In genomic region chr10:56884456-56885410, GRCm38 (mm10) we compare ENCODE assay signal across 13 mouse cellular contexts.
DNase-seq lines count a peak whose midpoint lies in the region; ATAC-seq lines count a peak whose summit lies in the region.
"Had no signal": no experiment of that assay in that cellular context is flagged by ENCODE, and none has a peak within 500 bp of the region (broad histone marks: within the 10 kb centered on the region; RNA-seq: fewer than 3 reads in every experiment).

No protein-coding gene starts in this region.

- DNase-seq in heart, postnatal 25 days (ENCODE audit: low spot score) = no peak
- peak; percentile 18 to 32 for DNase-seq in right cerebral cortex, adult 2 months (ENCODE audit: low spot score in 2 of 2)
- no peak for DNase-seq in right cerebral cortex, postnatal 25 days
- peak; percentile 3 to 43 for DNase-seq in kidney, adult 8-10 months
- peak; percentile 3 for DNase-seq in yolk sac, embryonic 10.5 days (ENCODE audit: low spot score)
- DNase-seq in c-Kit-positive CD71-positive TER-119-positive erythroid progenitor cells, embryonic 14.5 days (ENCODE audit: low spot score) = no peak
- DNase-seq in gastrocnemius, postnatal 10 days = no peak

- intact Hi-C loops in heart, postnatal 25 days (cut with DNase I) = no loop called here

- no peaks in the 10 kb centered on the region for H3K36me3 ChIP-seq in heart, embryonic 12.5 days
- H3K36me3 ChIP-seq: embryonic facial prominence, embryonic 12.5 days; forebrain, embryonic 15.5 days; hindbrain, embryonic 12.5 days had no signal

- no peak overlapping the region for H3K9ac ChIP-seq in heart, embryonic 12.5 days
- H3K9ac ChIP-seq: embryonic facial prominence, embryonic 12.5 days; forebrain, embryonic 15.5 days; hindbrain, embryonic 12.5 days had no signal

- H3K9me3 ChIP-seq in heart, embryonic 12.5 days (replicated peaks) = peaks cover 3% of the 10 kb centered on the region; the same call in 1 of the 2 replicates
- H3K9me3 ChIP-seq: forebrain, embryonic 15.5 days; hindbrain, embryonic 12.5 days; megakaryocyte, embryonic 14.5 days had no signal

- H3K4me1 ChIP-seq in heart, embryonic 12.5 days (replicated peaks) = 0 out of 2 replicates have a peak, but pooled peaks cover 8% of the 10 kb centered on the region
- H3K4me1 ChIP-seq: embryonic facial prominence, embryonic 12.5 days; forebrain, embryonic 15.5 days; hindbrain, embryonic 12.5 days had no signal

- H3K4me2 ChIP-seq in heart, embryonic 12.5 days = no peak overlapping the region
- H3K4me2 ChIP-seq: embryonic facial prominence, embryonic 12.5 days; forebrain, embryonic 15.5 days; hindbrain, embryonic 12.5 days had no signal

- H3K4me3 ChIP-seq in heart, embryonic 12.5 days = no peak overlapping the region
- H3K4me3 ChIP-seq: embryonic facial prominence, embryonic 12.5 days; forebrain, embryonic 15.5 days; hindbrain, embryonic 12.5 days; megakaryocyte, embryonic 14.5 days had no signal

- ATAC-seq in heart, embryonic 12.5 days (ENCODE audit: insufficient number of reproducible peaks, low FRiP score) = peak; percentile 67; the same call in 1 of the 2 replicates
- ATAC-seq: forebrain, embryonic 15.5 days had no signal

- no peaks in the 10 kb centered on the region for H3K27me3 ChIP-seq in heart, embryonic 12.5 days (replicated peaks)
- H3K27me3 ChIP-seq: embryonic facial prominence, embryonic 12.5 days; forebrain, embryonic 15.5 days; hindbrain, embryonic 12.5 days; megakaryocyte, embryonic 14.5 days had no signal

- 61% methylated on average over 4 of the region's 4 CpGs for WGBS in heart, embryonic 12.5 days

- H3K27ac ChIP-seq in heart, embryonic 12.5 days (ENCODE audit: poor library complexity, severe bottlenecking) = no peak overlapping the region
- H3K27ac ChIP-seq: embryonic facial prominence, embryonic 12.5 days; forebrain, embryonic 15.5 days; hindbrain, embryonic 12.5 days; stomach, postnatal 0 days had no signal

Comparison
In these comparisons a context has a peak if more than half of its experiments do, and no peak if none do; other contexts are left out.
1. DNase-seq: peak in right cerebral cortex, adult 2 months (2 of 2), kidney, adult 8-10 months (2 of 2) and yolk sac, embryonic 10.5 days (single experiment); none in heart, postnatal 25 days (single experiment), right cerebral cortex, postnatal 25 days (single experiment), c-Kit-positive CD71-positive TER-119-positive erythroid progenitor cells, embryonic 14.5 days (single experiment) and gastrocnemius, postnatal 10 days (single experiment).